Mouse (Mus musculus) Patski (cell line): ENCODE data around the gene Samd8. TPM values are rescaled to one million over a fixed set of nuclear protein-coding genes. Genes with fewer than 3 reads are reported as not detected.

Experiments
- ATAC-seq: fragments of 100-300 bp; one replicate; pipeline ENCODE4 v1.8.0; 2021
- CTCF ChIA-PET: fragments of 350-600 bp; sonication (Branson Sonifier 250); formaldehyde crosslinking; loops from one replicate; lab custom pipeline; 2022; ENCODE audit warnings: inconsistent platforms; lab: Charles Lee
- POLR2A ChIA-PET: fragments of 350-600 bp; sonication (Branson Sonifier 250); formaldehyde crosslinking; loops from one replicate; lab custom pipeline; 2022; ENCODE audit warnings: antibody characterized with exemption, inconsistent platforms; lab: Charles Lee
- DNase-seq: peaks from one replicate; pipeline ENCODE4 v3.0.0-alpha.2; 2011; ENCODE audit warnings: low read depth, low spot score
- H3K27me3 ChIP-seq: fragments of 371-371 bp; one replicate; pipeline ENCODE4 v1.5.1; 2021
- CTCF ChIP-seq: fragments of 100-300 bp; IDR thresholded peaks from one replicate; pipeline ENCODE4 v1.5.1; 2021
- in situ Hi-C: fragments of 300-500 bp; cut with MboI; formaldehyde crosslinking; loops from 3 replicates; pipeline ENCODE4 v1.11.1; 2018; ENCODE audit warnings: low pct_unique_long_range_greater_than_20kb, mixed read lengths
- polyA plus RNA-seq: library from polyadenylated mRNA; unstranded; gene quantifications from one replicate; pipeline ENCODE4 v1.2.3, GENCODE M21; 2021

Gene Samd8
- polyA plus RNA-seq, 1 experiment from 2014 or later, result 26.1 TPM

DNA sequence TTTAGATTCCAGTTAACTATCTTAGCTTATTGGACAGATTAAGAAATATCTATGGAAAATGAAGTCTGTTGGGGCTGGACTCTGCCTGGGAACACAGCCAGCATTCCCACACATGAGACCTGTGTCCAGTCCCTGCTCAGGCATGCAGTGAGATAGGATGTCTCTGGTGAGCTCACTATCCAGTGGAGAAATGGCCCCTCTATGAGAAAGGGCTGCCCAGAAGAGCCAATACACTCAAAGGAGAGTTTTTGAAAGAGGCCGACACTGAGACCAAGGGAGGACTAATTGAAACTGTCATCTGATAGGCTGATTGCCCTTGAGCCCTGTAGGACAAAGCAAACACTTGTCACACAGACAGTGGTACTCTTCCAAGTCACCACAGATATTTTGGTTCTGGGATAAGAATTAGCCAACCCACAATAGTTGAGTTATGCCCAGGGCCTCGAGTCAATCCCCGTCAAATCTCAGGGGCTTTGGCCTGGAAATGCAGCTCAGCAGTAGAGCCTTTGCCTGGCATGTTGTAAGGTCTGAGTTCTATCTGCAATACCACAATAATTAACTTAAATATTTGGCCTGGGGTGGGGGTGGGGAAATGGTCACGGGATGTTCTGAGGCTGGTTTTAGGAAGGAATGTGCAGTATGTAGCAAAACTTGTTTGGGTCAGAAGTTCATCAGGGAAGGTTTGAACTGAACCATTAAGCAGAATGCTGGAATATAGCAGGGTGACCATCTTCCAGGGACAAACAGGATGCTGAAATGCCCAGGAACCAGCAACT, 29.7 kb upstream of the Samd8 start:
- in situ Hi-C loops, result no loop called here
- H3K27me3 ChIP-seq, result no peaks in the 10 kb centered on the region
- CTCF ChIA-PET, result interaction anchor here (0.9 kb wide), 1 partner anchor 27 kb away, joined by 3 read pairs; no protein-coding TSS in a partner anchor
- no peak for TF ChIP-seq CTCF
- ATAC-seq (no peak), DNase-seq (no peak)
- POLR2A ChIA-PET, result no interaction called here

DNA sequence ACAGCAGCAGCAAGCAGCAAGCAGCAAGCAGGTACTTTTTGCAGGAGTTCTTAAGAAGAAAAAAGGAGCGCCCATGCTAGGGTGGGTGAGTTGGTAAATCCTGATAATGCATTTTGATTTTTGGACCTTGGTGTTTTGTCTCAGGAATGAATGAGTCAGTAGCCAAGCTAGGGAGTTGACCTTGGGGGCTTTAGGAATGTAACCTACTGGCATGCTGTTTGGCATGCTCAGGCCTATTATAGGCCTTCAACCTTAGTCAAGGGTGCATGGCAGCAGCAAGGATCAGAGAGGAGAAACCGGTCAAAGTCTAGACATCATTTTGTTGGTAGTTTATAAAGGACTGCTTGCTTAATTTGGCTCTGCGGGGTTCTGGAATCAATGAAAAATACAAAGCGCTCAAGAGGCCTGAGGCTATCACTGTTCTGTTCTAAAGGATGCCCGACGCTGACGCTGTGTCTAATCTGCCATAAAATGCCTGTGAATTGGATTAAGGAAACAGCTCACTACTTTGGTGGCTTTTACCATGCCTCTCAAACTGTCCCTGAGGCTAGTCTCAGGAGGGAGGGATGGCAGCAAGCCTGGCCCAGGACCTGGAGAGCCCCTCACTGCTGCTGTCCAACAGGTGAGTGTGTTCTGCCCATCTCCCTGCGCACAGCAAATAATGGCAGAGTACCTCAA, 28.2 kb upstream of the Samd8 start:
- CTCF ChIA-PET, result interaction anchor here (1.8 kb wide), 1 partner anchor 18 kb away, joined by 4 read pairs; no protein-coding TSS in a partner anchor
- in situ Hi-C loops, result no loop called here
- TF ChIP-seq CTCF, result no peak
- no peak for ATAC-seq
- no peaks in the 10 kb centered on the region for H3K27me3 ChIP-seq
- POLR2A ChIA-PET, result no interaction called here
- DNase-seq, result no peak

DNA sequence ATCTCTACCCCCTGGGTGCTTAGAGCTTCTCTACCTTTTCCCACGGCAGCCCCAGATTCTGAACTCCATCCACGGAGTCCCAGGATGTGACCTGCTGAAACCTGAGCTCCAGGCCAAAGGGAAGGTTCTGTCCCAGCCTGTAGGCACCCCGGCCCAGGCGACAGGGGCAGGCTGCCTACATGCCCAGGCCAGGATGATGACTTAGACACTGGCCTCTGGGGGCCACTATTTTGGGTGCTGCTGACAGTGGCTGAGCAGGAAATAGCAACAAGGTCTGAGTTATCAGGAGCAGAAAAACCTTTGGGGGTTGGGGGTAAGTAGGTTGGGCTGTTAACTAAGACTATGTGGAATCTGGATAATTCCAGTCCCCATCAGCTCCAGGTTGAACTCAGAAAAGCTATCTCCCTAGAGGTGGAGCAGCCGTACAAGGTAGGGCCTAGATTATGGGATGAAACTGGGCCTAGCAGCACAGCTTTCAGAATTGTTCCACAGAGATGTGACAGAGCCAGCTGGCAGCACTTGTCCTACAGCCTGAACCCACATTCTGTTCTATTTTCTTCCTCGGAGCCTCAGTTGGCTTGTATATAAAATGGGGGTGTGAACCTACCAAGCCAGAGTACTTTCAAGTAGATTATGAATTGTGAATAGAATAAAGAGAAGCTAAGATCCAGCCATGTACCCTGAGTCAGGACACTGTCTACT, 21.1 kb upstream of the Samd8 start:
- ChIA-PET CTCF (no interaction called here), POLR2A (no interaction called here)
- ATAC-seq (no peak), DNase-seq (no peak)
- no peak for TF ChIP-seq CTCF
- in situ Hi-C loops, result no loop called here
- no peaks in the 10 kb centered on the region for H3K27me3 ChIP-seq

DNA sequence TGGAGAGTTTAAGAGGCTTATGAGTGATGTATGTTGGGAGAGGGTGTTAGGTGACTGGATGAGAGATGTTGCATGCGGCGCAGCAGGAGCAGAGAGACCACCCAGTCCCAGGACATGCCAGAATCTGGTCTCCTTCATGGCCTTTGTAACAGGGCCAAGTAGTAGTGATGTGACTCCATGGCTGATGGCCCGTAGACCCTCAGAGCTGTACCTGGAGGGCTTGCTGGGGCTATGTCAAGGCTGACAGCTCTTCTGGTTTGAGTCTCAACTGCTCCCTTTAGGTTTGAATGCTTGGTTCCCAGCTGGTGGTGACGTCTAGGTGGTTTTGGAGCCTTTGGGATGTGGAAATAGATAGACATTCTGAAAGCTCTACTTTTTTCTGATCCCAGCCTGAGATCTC, 20.4 kb upstream of the Samd8 start:
- no peak for DNase-seq

DNA sequence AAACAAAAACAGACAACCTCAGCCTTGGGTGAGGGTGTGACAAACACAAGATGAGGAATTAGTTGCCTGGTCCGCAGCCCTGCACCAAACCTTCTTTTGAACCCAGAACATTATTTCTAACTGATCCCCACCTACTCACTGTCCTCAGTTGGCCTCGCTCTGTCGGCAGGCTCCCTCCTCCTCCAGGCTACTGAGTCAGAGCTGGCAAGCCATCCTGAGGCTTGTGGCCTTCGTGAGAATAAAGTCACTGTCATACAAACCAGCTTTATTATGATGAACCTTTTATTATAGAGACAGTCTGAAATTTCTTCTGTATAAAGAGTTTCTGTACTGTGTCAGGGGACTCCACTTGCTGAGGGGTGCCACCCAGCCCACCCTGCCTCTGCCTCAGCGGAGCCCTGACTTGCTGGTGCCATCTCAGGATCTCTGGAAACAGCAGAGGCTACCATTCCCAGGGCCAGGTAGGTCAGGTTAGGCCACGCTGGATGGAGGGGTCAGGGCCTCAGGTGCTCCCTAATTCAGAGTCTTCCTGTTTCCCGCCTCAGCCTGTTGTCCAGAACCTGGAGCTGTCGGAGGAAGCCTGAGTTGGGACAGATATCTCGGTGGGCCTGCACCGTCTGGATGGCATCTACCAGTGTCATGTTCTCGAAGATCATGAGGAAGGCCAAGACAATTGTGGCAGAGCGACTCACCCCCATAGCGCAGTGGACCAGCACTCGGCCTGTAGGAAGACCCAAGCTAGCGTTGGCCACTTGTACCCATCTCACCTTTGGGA, 17.0 kb upstream of the Samd8 start:
- DNase-seq, result no peak
- in situ Hi-C loops, result no loop called here
- ATAC-seq, result no peak
- no peak for TF ChIP-seq CTCF
- CTCF ChIA-PET, result no interaction called here
- H3K27me3 ChIP-seq, result no peaks in the 10 kb centered on the region
- POLR2A ChIA-PET, result no interaction called here

More for the DNA sequence above, 20.4 kb upstream of the Samd8 start:
- ChIA-PET POLR2A (no interaction called here), CTCF (no interaction called here)
- no peaks in the 10 kb centered on the region for H3K27me3 ChIP-seq
- no peak for TF ChIP-seq CTCF
- ATAC-seq, result no peak
- in situ Hi-C loops, result no loop called here

DNA sequence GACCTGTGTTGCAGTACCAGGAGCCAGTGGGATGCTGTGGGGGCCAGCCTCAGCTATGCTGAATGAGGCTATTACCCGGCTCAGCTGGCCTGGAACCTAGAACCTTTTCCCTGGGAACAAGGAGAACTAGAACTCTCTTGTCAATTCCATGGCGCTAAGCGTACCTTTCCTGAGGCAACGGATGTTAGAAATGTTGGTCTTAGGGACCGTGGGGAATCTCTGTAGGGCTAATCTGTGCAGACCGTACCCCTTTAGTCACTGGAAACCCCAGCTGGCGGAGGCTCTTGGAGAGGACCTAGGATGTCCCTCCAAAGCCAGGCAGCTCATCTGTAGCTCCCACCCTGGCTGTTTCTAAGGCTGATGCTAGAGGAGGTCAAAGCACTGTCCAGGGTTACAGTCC, 10.0 kb upstream of the Samd8 start:
- ChIA-PET POLR2A (no interaction called here), CTCF (interaction anchor here (0.8 to 3.4 kb wide), 4 partner anchors 18 to 604 kb away, joined by 3 to 37 read pairs (median 6); no protein-coding TSS in a partner anchor)
- TF ChIP-seq CTCF, result no peak
- DNase-seq (no peak), ATAC-seq (no peak)
- in situ Hi-C loops, result no loop called here
- H3K27me3 ChIP-seq, result no peaks in the 10 kb centered on the region

DNA sequence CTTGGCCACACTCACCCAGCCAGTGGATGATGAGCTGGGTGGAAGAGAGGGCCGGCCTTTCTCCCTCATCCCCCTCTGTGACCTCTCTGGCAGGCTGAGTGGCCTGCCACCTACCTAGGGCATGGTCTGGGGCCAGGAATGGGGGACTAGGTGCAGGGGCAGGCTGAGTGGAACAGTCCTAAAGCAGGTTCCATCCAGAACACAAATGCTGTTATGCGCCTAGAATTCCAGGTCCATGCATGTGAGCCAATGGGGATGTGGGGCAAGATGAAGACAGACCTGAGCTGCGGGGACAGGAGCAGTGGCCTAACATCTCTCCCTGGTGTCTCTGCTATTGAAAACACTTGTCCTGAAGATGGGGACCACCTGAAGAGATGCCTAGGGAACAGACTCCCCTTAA, 9.0 kb upstream of the Samd8 start:
- in situ Hi-C loops, result no loop called here

DNA sequence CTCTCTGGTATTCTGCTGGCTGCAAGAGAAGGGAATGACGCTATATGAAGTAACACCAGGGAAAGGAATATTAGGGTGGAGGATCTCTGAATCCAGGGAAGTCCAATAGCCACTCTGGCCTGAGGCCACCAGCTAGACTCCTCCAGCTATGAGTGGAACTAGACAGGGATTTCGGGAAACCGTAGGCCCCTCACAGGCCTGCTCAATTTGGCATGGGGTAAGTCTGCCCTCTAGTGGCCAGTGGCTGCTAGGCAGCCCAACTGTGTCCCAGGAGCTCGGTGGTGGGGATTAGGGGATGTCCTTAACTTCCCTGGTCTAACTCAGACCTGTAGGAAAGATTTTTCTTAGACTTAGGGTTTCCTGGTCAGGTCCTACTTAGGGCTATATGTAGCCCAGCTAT, 8.5 kb upstream of the Samd8 start:
- no peak for TF ChIP-seq CTCF

More for the DNA sequence above, 9.0 kb upstream of the Samd8 start:
- no peak for TF ChIP-seq CTCF
- ChIA-PET CTCF (interaction anchor here (0.6 to 3.4 kb wide), 13 partner anchors 11 to 605 kb away, joined by 3 to 37 read pairs (median 4); partner anchors contain the start of gene Dusp13), POLR2A (interaction anchor here (0.5 kb wide), 1 partner anchor 607 kb away, joined by 3 read pairs; no protein-coding TSS in a partner anchor)
- DNase-seq (no peak), ATAC-seq (no peak)
- H3K27me3 ChIP-seq, result no peaks in the 10 kb centered on the region

DNA sequence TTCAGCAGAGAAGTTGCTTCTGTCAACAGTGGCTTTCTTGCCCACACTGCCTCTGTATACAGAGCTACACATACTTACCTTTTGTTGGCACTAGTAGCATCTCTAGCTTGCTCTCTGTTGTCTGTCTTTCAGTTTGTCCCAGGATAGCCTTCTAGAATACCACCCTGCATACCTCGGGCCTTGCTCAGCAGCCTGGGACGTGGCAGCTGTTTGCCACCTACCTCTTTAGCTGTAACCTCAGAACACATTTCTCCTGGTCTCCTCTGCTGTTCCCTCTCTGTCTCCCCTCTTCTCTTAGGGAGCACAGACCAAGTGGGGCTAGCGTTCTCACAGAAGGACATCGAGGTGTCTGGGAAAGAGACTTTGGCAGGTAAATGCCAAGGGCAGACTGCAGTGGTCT, 7.9 kb upstream of the Samd8 start:
- no peak for TF ChIP-seq CTCF
- ChIA-PET CTCF (interaction anchor here (0.6 to 3.4 kb wide), 13 partner anchors 10 to 622 kb away, joined by 3 to 37 read pairs (median 4); partner anchors contain the start of gene Dusp13), POLR2A (no interaction called here)
- ATAC-seq, result no peak
- no peak for DNase-seq
- no peaks in the 10 kb centered on the region for H3K27me3 ChIP-seq
- in situ Hi-C loops, result no loop called here

More for the DNA sequence above, 8.5 kb upstream of the Samd8 start:
- in situ Hi-C loops, result no loop called here
- ChIA-PET POLR2A (interaction anchor here (0.5 kb wide), 1 partner anchor 608 kb away, joined by 3 read pairs; no protein-coding TSS in a partner anchor), CTCF (interaction anchor here (0.6 to 3.4 kb wide), 16 partner anchors 10 to 621 kb away, joined by 3 to 37 read pairs (median 4); partner anchors contain the start of gene Dusp13)
- DNase-seq (no peak), ATAC-seq (peak; percentile 12)
- H3K27me3 ChIP-seq, result no peaks in the 10 kb centered on the region
